Mouse (Mus musculus) WW6 (cell line): ENCODE measurements around the gene Tpgs1.

Experiments used
- DNase-seq: peaks from one replicate; pipeline ENCODE4 v3.0.0-alpha.2; 2013; ENCODE audit warnings: low read depth, low spot score

The Tpgs1 gene

GRCm38 (mm10) chr10:79668771-79669575 lies at the start of gene Tpgs1:
Tpgs1 (plus strand) TSS chr10:79669369.
- peak; percentile 77 for DNase-seq

DNA sequence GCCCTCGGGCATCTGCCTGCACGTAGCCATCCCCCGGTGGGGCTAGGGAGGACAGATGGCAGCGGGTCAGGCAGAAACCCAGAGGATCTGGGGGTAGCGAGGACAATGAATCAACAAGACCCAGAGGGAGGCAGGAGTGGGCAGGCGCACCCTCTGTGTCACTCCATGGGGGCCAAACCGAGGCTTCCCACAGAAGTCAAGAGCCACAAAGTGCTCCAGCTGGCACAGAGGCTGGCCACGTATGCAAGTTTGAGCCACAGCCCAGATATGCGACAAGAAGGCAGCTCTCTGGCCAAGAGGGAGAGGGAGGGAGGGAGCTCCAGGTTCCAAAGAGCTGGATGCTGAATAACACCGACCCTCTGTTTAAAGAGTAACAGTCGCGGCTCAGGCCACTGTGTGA lies 45.2 kb upstream of the Tpgs1 start:
- DNase-seq = no peak

DNA sequence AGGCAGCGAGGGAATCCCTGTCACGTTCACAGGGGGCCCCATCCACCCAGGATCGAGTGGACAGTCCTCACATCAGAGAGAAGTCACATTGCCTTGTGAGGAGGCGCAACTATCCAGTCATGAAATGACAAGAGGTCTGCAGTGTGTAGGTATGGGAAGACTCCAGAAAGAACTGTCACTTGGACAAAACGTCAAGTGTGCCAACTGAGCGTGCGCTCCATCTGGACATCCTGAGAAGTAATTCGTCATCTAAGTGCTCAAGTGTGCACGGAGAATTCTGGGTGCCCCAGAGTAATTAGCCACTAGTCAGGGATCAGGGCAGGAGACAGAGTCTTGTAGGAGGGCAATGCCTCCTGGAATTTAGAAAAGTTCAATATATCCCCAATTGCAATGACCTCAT lies 43.8 kb upstream of the Tpgs1 start:
- no peak for DNase-seq

GRCm38 (mm10) chr10:79626156-79626555 lies 43.0 kb upstream of the Tpgs1 start:
- DNase-seq = no peak

DNA sequence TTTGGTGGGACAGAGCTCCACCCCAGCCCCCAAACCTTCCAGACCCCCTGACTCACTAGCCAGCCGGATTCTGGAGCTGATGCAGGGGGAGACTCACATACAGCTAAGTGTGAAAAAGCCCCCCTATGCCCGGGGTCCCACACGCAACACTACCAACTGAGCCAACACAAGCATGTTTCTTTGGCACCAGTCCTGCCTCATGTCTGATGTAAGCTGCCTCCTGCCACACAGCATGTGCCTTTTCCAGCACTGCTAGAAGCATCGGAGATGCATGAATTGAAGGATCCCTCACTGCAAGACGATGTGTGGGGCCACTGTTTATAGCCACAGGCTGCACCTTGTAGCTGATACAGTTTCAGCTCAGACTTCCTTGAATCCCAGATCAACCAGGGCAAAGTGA lies 40.8 kb upstream of the Tpgs1 start:
- no peak for DNase-seq

DNA sequence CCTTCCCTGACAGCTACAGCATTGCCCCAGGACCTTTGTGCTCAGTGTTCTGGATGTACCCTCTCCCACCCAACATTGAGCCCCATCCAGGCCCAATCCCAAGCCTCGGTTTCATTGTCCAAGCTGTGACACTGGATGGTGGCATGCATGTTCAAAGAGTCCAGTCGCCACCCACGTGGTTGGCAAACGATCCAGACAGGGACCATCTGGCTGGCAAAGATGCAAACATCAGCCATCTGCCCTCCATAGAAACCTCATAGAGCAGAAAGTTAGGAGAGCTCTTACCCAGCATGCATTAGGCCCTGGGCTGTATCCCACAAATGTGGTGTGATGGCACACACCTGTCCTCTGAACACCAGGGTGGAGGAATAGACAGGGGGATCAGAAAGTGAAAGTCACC lies 37.7 kb upstream of the Tpgs1 start:
- no peak for DNase-seq

- no peak for DNase-seq
Observed at GRCm38 (mm10) chr10:79633006-79633777, 36.0 kb upstream of the Tpgs1 start.

GRCm38 (mm10) chr10:79636287-79636686 lies 32.9 kb upstream of the Tpgs1 start:
- no peak for DNase-seq

GRCm38 (mm10) chr10:79637128-79638110 lies 31.8 kb upstream of the Tpgs1 start, which contains the start of gene Shc2:
Shc2 (minus strand) TSS chr10:79637918.
- no peak for DNase-seq

DNA sequence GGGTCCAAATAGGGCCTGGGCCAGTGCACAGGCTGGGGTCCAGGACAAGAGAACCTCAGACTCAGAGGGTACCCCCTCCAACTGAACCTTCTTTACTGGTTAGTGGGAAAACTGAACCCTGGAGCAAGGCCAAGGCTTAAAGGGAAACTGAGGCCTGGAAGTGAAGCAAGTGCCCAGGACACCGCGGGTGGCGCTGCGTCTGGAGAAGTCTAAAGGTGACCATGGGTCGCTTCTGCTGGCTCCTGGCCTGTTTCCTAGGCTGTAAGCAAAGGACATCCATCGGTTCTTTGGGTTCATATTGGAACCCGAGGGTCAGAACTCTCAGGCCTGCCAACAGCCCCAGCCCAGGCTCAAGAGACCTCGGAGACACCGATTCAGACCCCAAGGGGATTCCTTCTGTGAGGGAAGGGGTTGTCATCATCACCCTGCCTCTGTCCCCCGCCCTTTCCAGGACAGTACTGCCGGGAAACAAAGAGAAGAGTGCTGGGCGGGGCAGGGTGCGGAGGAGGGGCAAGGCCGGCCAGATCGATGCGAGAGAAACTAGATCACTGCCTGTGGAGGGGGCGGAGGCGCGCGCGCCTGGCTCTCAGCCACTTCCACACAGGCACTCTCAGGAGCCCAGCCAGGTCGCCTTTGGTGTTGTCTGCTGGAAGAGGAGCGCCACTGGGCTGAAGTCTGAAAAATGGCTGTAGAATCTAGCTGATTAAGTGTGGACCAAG lies 30.5 kb upstream of the Tpgs1 start:
- DNase-seq = peak; percentile 50

GRCm38 (mm10) chr10:79645711-79646110 lies 23.5 kb upstream of the Tpgs1 start, which contains the start of gene Odf3l2:
Odf3l2 (minus strand) TSS chr10:79645738.
- DNase-seq = no peak

DNA sequence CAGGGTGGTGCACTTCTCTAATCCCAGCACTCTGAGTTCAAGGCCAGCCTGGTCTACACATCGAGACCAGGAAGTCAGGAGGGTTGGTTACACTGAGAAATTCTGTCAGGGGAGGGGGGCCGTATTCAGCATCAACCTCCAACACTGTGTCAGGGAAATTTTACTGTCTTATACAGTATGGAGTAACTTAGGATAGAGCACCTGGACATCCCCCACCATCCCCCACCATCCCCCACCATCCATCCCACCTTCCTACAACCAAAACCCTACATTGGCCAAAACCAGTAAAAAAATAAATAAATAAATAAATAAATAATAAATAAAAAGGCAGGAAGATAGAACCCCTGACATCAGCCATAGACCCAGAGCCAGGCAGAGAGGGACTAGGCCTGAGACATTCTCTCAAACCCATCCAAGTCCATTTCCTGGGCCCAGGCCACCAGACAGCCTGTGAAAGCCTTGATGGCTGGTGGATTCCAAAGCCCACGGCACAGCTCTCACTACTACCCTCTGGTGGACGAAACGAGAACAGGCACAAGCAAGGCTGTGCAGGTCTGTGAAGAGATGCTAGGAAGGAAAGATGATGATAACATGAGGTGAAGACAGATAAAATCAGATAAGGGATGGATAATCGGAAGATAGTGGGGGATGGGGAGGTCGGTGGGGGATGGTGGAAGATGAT lies 20.0 kb upstream of the Tpgs1 start:
- no peak for DNase-seq

DNA sequence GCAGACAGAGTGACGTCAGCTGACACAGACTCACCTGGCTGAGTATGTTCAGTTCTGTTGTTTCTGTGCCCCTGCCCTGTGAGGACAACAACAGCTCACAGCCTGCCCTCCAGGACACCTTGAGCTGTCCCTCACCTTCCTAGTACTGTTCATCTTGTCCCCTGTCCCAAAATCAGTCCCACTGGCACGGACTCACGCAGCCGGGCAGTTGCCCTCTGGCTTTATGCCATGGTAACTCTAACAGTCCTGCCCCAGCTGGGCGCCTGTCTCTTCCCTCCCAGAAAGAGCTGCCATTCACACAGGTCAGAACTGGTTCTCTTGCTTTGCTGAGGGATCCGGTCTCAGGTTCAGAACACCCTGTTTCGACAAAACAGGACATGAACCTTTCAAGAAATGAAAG lies 16.4 kb upstream of the Tpgs1 start:
- DNase-seq = no peak

- DNase-seq = no peak
Observed at GRCm38 (mm10) chr10:79654946-79655395, 14.2 kb upstream of the Tpgs1 start.

DNA sequence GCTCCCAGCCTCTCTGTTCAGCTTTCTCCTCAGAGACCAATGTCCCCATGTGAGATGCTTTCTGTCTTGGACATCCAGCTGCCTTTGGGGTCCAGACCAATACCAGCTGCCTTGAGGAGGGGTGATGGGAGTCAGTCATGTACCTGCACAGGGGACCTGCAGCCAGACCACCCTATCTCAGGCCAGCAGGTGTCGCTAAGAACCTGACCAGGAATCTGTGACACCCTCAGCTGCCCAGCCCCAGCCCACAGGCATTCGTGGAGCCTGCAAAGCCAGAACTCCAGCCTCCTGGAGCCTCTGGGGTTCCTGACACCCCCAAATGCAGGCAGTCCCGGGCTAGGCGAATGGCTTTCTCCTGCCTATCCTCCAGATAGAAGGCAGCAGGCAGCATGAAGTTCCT lies 10.3 kb upstream of the Tpgs1 start:
- DNase-seq = no peak

DNA sequence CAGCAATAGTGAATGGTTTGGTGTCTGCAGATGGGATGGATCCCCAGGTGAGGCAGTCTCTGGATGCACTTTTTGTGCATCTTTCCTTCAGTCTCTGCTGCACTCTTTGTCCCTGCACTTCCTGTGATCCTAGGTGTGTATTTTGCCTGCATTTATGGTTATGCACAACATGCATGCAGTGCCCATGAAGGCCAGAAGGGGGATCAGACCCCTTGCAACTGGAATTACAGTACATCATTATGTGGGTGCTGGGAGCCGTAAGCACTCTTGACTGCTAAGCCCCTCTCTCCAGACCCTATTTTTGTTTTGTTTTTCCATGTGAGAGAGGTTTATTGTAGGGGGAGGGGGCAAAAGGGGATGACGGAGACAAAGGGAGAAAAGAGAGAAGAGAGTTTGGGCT lies 8.9 kb upstream of the Tpgs1 start:
- no peak for DNase-seq

DNA sequence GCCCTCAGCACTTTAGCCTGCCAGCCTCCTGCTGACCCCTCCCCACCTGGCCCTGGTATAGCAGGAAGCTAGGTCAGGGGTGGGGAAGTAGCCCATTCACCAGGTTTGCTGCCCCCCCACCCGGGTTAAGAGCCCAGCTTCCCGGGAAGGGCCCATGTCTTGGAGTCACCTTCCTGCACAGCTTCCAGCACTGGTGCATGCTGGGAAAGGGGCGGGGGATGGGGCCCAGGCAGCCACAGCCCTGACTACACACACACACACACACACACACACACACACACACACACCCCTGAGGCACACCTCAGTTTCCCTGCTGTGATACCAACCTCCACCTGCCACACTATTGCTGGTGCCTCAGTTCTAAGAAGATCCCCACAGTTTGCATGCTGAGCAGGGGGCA lies 7.3 kb upstream of the Tpgs1 start:
- DNase-seq = no peak

- peak; percentile 79 for DNase-seq
Observed at GRCm38 (mm10) chr10:79664131-79664665, 5.0 kb upstream of the Tpgs1 start, which contains the start of gene Madcam1. Madcam1 (plus strand) TSS chr10:79664559.

GRCm38 (mm10) chr10:79665051-79665450 lies 4.1 kb upstream of the Tpgs1 start:
- DNase-seq = no peak

DNA sequence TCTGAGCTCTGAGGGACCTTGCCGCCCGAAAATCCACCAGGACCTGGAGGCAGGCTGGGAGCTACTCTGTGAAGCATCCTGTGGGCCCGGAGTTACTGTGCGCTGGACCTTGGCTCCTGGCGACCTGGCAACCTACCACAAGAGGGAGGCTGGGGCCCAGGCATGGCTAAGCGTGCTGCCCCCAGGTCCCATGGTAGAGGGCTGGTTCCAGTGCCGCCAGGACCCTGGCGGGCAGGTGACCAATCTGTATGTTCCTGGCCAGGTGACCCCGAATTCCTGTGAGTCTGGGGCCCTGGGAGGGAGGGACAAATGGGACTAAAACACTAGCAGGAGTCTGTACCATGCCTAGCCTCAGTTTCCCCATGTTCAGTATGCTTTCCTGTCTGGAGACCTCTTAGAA lies 2.7 kb upstream of the Tpgs1 start:
- DNase-seq = no peak
